Mouse (Mus musculus): ENCODE data around the gene N4bp2. TPM values are rescaled to one million over a fixed set of nuclear protein-coding genes. Genes with fewer than 3 reads are reported as not detected.

N4bp2 gene
- total and polyA plus RNA-seq, 3 experiments: 11.4 to 50.6 (median 12.9) TPM

DNA sequence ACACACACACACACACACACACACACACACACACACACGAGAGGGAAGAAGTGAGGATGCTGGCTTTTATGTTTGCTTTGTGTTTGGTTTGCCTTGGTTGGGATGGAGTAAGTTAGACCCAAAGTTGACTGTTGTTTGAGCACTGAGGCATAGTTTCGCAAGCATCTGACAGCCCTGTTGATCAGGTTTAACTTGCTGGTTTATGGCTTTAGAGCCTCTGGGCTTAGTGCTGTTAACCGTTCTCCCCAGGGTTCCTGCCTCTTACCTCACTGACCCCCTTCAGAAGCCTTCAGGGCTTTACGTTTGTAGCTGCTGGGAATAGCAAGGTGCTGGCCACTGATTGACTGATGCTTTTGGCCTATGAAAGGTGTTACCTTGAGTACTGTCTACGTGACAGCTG is 16.4 kb upstream of the N4bp2 start:
- no peak overlapping the region for H3K4me3 ChIP-seq (ENCODE audit: control insufficient read depth in 1 of 2, insufficient read depth in 1 of 2, low read depth in 2 of 2, low read length in 2 of 2)
- H3K9ac ChIP-seq (ENCODE audit: control insufficient read depth, low read depth, low read length, poor library complexity, severe bottlenecking): no peak overlapping the region
- no peak overlapping the region for H3K27ac ChIP-seq (ENCODE audit: control insufficient read depth, low read depth, low read length)
- H3K9me3 ChIP-seq (replicated peaks; ENCODE audit: insufficient read depth, low read length): no peaks in the 10 kb centered on the region
- peaks cover 0 to 5% of the 10 kb centered on the region in 2 experiments; a peak in 2 of 4 replicates for H3K36me3 ChIP-seq (ENCODE audit: control insufficient read depth in 1 of 2, insufficient read depth in 2 of 2, low read length in 2 of 2)
- peaks cover 0 to 26% of the 10 kb centered on the region in 2 experiments; a peak in 3 of 4 replicates for H3K4me1 ChIP-seq (ENCODE audit: control insufficient read depth in 1 of 2, insufficient read depth in 2 of 2, low read length in 2 of 2)
- TF ChIP-seq RCOR1 (IDR thresholded peaks at IDR 0.05; ENCODE audit: low read depth, low read length) (no peak), ETS1 (IDR thresholded peaks at IDR 0.05; ENCODE audit: low read depth, low read length) (no peak), CTCF (IDR thresholded peaks at IDR 0.05 in 2 of 3, conservative IDR thresholded peaks at IDR 0.05 in 1 of 3; ENCODE audit: control insufficient read depth in 1 of 3, insufficient read depth in 1 of 3, low read depth in 2 of 3, low read length in 3 of 3, poor library complexity in 1 of 3, severe bottlenecking in 1 of 3) (no peak), MYC (IDR thresholded peaks at IDR 0.05; ENCODE audit: low read depth, low read length) (no peak), TCF12 (IDR thresholded peaks at IDR 0.05; ENCODE audit: low read depth, low read length) (no peak), MYB (IDR thresholded peaks at IDR 0.05; ENCODE audit: low read depth, low read length) (no peak), ZKSCAN1 (IDR thresholded peaks at IDR 0.05; ENCODE audit: low read depth, low read length) (no peak), MXI1 (IDR thresholded peaks at IDR 0.05; ENCODE audit: low read depth, low read length) (no peak), POLR2AphosphoS5 (IDR thresholded peaks at IDR 0.05; ENCODE audit: borderline replicate concordance, low read depth, low read length) (no peak), UBTF (IDR thresholded peaks at IDR 0.05; ENCODE audit: borderline replicate concordance, insufficient read depth, low read depth, low read length) (no peak), ELF1 (IDR thresholded peaks at IDR 0.05; ENCODE audit: low read depth, low read length) (no peak), GABPA (IDR thresholded peaks at IDR 0.05; ENCODE audit: low read depth, low read length) (no peak), NRF1 (IDR thresholded peaks at IDR 0.05; ENCODE audit: insufficient read depth, low read depth, low read length, poor library complexity, severe bottlenecking) (no peak), ZNF384 (IDR thresholded peaks at IDR 0.05; ENCODE audit: low read depth, low read length) (no peak), POLR2AphosphoS2 (IDR thresholded peaks at IDR 0.05; ENCODE audit: low read length) (no peak), EP300 (IDR thresholded peaks at IDR 0.05; ENCODE audit: low read depth in 1 of 2, low read length in 2 of 2) (no peak), TAL1 (IDR thresholded peaks at IDR 0.05; ENCODE audit: low read length) (no peak)
- H3K27me3 ChIP-seq (ENCODE audit: control insufficient read depth in 1 of 2, insufficient read depth in 2 of 2, low read length in 2 of 2): no peaks in the 10 kb centered on the region
- no peak for DNase-seq (ENCODE audit: low read depth, low spot score)
- peaks cover 5% of the 10 kb centered on the region; the same call in 1 of the 2 replicates for H3K79me2 ChIP-seq (ENCODE audit: control insufficient read depth, insufficient read depth, low read length, poor library complexity)

DNA sequence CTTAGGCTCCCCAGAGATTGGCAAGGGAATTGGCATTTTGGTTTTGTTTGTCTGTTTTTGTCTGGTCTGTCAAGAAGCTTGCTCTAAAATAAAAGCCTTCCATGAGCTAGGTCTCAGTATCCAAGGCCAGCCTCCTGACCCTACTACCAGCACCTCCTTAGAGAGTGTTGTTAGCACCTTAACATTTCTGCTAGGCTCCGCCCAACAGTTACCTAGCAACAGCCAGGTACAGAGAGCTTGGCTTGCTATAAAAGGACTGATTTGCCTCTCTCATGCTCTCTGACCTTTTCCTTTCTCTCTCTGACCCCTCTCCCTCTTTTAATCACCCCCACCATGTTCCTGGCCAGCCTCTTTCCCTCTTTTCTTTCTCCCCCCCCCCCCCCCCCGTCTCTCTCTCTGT is 14.9 kb upstream of the N4bp2 start:
- Histone ChIP-seq H3K9me3 (replicated peaks; ENCODE audit: insufficient read depth, low read length) (no peaks in the 10 kb centered on the region), H3K79me2 (ENCODE audit: control insufficient read depth, insufficient read depth, low read length, poor library complexity) (peaks cover 5% of the 10 kb centered on the region; the same call in 1 of the 2 replicates), H3K36me3 (ENCODE audit: control insufficient read depth in 1 of 2, insufficient read depth in 2 of 2, low read length in 2 of 2) (peaks cover 0 to 12% of the 10 kb centered on the region in 2 experiments; a peak in 2 of 4 replicates), H3K27me3 (ENCODE audit: control insufficient read depth in 1 of 2, insufficient read depth in 2 of 2, low read length in 2 of 2) (no peaks in the 10 kb centered on the region), H3K27ac (ENCODE audit: control insufficient read depth, low read depth, low read length) (no peak overlapping the region), H3K9ac (ENCODE audit: control insufficient read depth, low read depth, low read length, poor library complexity, severe bottlenecking) (no peak overlapping the region), H3K4me1 (ENCODE audit: control insufficient read depth in 1 of 2, insufficient read depth in 2 of 2, low read length in 2 of 2) (peaks cover 4 to 39% of the 10 kb centered on the region in 2 experiments), H3K4me3 (ENCODE audit: control insufficient read depth in 1 of 2, insufficient read depth in 1 of 2, low read depth in 2 of 2, low read length in 2 of 2) (no peak overlapping the region)
- DNase-seq (ENCODE audit: low read depth, low spot score): no peak
- TF ChIP-seq USF2 (IDR thresholded peaks at IDR 0.05; ENCODE audit: borderline replicate concordance in 1 of 2, insufficient read depth in 1 of 2, low read depth in 1 of 2, low read length in 2 of 2): no peak
- TF ChIP-seq UBTF (IDR thresholded peaks at IDR 0.05; ENCODE audit: borderline replicate concordance, insufficient read depth, low read depth, low read length): no peak
- TF ChIP-seq GATA1 (IDR thresholded peaks at IDR 0.05; ENCODE audit: low read depth, low read length): no peak
- no peak for TF ChIP-seq POLR2AphosphoS2 (IDR thresholded peaks at IDR 0.05; ENCODE audit: low read length)
- no peak for TF ChIP-seq HCFC1 (IDR thresholded peaks at IDR 0.05; ENCODE audit: low read depth, low read length)
- TF ChIP-seq EP300 (IDR thresholded peaks at IDR 0.05; ENCODE audit: low read depth in 1 of 2, low read length in 2 of 2): no peak
- TF ChIP-seq ZKSCAN1 (IDR thresholded peaks at IDR 0.05; ENCODE audit: low read depth, low read length): no peak
- no peak for TF ChIP-seq MYB (IDR thresholded peaks at IDR 0.05; ENCODE audit: low read depth, low read length)
- TF ChIP-seq MAX (IDR thresholded peaks at IDR 0.05; ENCODE audit: low read length): no peak
- TF ChIP-seq MYC (IDR thresholded peaks at IDR 0.05; ENCODE audit: low read depth, low read length): no peak
- TF ChIP-seq NRF1 (IDR thresholded peaks at IDR 0.05; ENCODE audit: insufficient read depth, low read depth, low read length, poor library complexity, severe bottlenecking): no peak
- no peak for TF ChIP-seq E2F4 (IDR thresholded peaks at IDR 0.05; ENCODE audit: borderline replicate concordance, low read depth, low read length)
- TF ChIP-seq MAFK (IDR thresholded peaks at IDR 0.05; ENCODE audit: borderline replicate concordance, low read depth, low read length): no peak
- no peak for TF ChIP-seq SIN3A (IDR thresholded peaks at IDR 0.05; ENCODE audit: low read length)
- TF ChIP-seq RAD21 (IDR thresholded peaks at IDR 0.05; ENCODE audit: low read depth, low read length): no peak
- TF ChIP-seq POLR2A (IDR thresholded peaks at IDR 0.05; ENCODE audit: control insufficient read depth in 1 of 2, insufficient read depth in 1 of 2, low read depth in 1 of 2, low read length in 2 of 2, poor library complexity in 1 of 2): no peak
- no peak for TF ChIP-seq KAT2A (conservative IDR thresholded peaks at IDR 0.05; ENCODE audit: low read depth, low read length)

Measured in MEL (cell line).